Mouse (Mus musculus) limb, embryonic 10.5 days (tissue): ENCODE data around the gene Rnaseh2c. TPM values are rescaled to one million over a fixed set of nuclear protein-coding genes. Genes with fewer than 3 reads are reported as not detected.
A peak's percentile ranks its signal among the peaks of the same experiment; 100 is the strongest.

Experiments used
- DNase-seq: peaks from one replicate; pipeline ENCODE4 v3.0.0-alpha.2; 2017; ENCODE audit warnings: low spot score
- H3K27ac ChIP-seq: fragments of 300-500 bp; sonication (generic); 2 replicates; pipeline ENCODE4 v1.5.1; 2016; ENCODE audit warnings: mild to moderate bottlenecking
- H3K27me3 ChIP-seq: fragments of 300-500 bp; sonication (generic); 2 replicates; pipeline ENCODE4 v1.6.1; 2016; ENCODE audit warnings: low read depth, mild to moderate bottlenecking; ENCODE audit not compliant: poor library complexity, severe bottlenecking
- H3K36me3 ChIP-seq: fragments of 300-500 bp; sonication (generic); 2 replicates; pipeline ENCODE4 v1.6.1; 2016; ENCODE audit warnings: mild to moderate bottlenecking, moderate library complexity
- H3K4me1 ChIP-seq: fragments of 300-500 bp; sonication (generic); 2 replicates; pipeline ENCODE4 v1.6.1; 2016
- H3K4me3 ChIP-seq: fragments of 300-500 bp; sonication (generic); 2 replicates; pipeline ENCODE4 v1.5.1; 2016; ENCODE audit warnings: mild to moderate bottlenecking, moderate library complexity
- H3K9me3 ChIP-seq: fragments of 300-500 bp; sonication (generic); replicated peaks from 2 replicates; pipeline ENCODE4 v1.6.1; 2016; ENCODE audit warnings: mild to moderate bottlenecking
- WGBS: fragments of 180-500 bp; shearing (Covaris S2); methylation state at CpG from one replicate; pipeline ENCODE4 v1.1.7; 2016; 5-methylcytosine and 5-hydroxymethylcytosine counted together
- polyA plus RNA-seq: library from polyadenylated mRNA; unstranded; fragments of >200 nt; fragmentation: Nextera tagmentation; extraction: Ambion mirVana; gene quantifications from 2 replicates; pipeline ENCODE4 v1.2.1, GENCODE M21; 2016

Gene Rnaseh2c
- polyA plus RNA-seq, 1 experiment from 2014 or later: 197 TPM

DNA sequence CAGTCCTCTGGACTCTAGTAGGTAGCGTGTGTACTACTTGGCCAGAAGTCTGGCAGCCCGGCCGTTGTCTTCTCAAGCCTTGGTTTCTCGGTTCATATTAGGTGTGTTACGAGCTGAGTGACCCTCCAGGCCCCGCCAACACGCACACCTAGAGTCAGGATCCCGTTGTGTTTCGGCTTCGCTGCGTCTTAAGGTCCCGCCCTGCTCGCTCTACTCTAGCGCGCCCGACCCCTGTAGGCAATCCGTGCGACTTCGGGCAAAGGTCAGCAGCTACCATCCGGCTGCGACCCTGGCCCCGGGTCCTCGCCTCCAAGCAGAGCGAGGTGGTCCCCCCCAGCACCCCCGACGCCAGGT lies 34.5 kb upstream of the Rnaseh2c start:
- no peaks in the 10 kb centered on the region for H3K9me3 ChIP-seq
- WGBS: 2% methylated on average over 26 of the region's 26 CpGs
- peak overlapping the region; percentile 85 for H3K27ac ChIP-seq
- peak overlapping the region; percentile 84 for H3K4me3 ChIP-seq
- DNase-seq: no peak
- H3K36me3 ChIP-seq: no peaks in the 10 kb centered on the region
- H3K4me1 ChIP-seq: peaks cover 32% of the 10 kb centered on the region
- peaks cover 71% of the 10 kb centered on the region for H3K27me3 ChIP-seq

DNA sequence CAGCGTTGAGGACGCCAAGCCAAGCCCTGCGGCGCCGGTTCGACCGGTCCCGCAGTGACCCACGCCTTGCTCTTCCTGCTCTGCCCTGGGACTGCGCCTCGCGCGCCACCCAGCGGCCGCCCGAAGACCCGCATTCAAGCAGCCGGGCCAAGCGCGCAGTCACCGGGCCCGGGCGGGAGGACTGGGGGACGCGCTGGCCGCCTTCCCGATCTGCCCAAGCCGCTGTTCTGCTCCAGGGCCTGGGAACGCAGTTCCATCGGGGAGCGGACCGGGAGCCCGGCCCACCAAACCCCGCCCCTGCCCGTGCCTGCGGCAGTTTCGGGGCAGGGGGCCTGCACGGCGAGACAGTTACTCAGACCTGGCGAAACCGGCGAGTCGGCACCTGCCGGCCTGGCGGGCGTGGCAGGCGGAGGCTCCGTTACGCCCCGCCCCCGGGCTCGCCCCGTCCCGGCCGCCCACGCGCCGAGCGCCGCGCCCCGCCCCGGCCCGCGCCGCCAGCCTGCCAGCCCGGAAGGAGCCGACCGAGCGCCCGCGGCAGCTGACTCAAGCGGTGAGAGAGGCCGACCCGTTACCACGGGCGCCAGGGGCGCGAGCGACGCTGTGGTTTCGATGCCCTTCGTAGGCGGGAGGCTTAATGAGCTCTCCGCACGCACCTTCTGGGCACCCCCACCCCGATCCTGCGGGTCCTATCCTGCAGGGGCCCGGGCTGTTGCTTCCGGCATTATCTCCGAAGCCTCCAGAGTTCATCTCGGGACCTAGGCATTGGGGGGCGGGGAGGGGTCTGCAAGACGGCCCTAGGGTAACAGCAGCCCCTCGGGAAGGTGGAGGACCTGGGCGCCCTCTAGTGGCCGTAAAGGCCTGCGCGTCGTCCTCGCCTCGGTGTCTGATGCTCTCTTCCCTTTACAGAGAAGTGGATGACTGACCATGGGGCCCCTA lies 33.9 kb upstream of the Rnaseh2c start, which contains the start of gene Ap5b1:
Ap5b1 (plus strand) TSS at position 492 of the 936 bp plus-strand sequence.
- peak within 1 kb of the TSS; percentile 85 for H3K27ac ChIP-seq
- WGBS: 1% methylated on average over 100 of the region's 102 CpGs
- DNase-seq: peak; percentile 96
- no peaks in the 10 kb centered on the region for H3K36me3 ChIP-seq
- H3K4me1 ChIP-seq: peaks cover 32% of the 10 kb centered on the region
- H3K9me3 ChIP-seq: no peaks in the 10 kb centered on the region
- H3K27me3 ChIP-seq: peaks cover 65% of the 10 kb centered on the region
- peak within 1 kb of the TSS; percentile 84 for H3K4me3 ChIP-seq

DNA sequence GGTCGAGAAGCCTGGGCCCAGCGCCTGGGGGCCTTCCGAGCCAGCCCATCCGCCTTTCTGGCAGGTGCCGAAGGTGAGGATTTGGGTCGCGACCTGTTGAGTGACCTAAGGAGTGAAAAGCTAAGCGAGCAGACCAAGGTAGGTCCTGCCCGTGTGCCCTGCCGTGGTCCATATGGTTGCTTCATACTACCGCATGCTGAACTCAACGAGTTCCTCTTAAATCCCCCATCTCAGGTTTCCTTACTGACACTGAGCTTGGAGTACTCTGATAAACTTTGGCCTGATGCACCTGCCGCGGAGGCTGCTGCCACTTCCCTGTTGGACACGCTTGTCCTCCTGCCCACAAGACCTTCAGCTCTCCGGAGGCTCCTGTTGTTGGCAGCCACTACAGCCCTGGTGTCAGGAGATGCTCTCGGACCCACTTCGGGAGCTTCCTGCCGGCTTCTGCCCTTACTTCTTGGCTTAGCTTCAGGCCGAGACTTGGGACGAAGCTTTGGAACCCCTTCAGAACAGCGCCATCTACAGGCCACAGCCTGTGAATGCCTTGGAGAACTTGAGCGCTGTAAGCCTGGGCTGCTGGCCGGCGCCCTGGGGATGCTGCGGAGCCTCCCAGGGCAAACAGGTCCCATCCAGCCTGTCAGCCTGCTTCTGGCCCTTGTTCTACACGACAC lies 33.1 kb upstream of the Rnaseh2c start:
- Histone ChIP-seq H3K27me3 (peaks cover 57% of the 10 kb centered on the region), H3K9me3 (no peaks in the 10 kb centered on the region), H3K4me1 (peaks cover 32% of the 10 kb centered on the region), H3K27ac (peak overlapping the region; percentile 85), H3K4me3 (peak overlapping the region; percentile 84), H3K36me3 (no peaks in the 10 kb centered on the region)
- DNase-seq: peak; percentile 90
- WGBS: 9% methylated on average over 27 of the region's 27 CpGs

DNA sequence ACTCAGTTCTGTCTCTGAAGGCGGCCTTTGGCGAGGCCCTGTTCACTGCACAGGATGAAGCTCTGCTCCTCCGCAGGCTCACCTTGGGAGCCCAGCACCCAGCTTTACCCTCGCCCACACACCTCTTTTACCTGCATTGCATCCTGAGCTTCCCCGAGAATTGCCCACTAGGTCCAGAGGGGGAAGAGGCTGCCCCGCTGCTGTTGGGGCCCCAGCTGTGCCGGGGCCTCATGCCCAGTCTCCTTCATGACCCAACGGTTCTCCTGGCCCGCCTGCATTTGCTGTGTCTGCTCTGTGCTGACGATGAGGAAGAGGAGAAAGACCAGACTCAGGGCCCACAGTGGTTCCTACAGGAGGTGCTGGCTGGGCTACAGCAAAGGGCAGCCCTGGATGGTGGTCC lies 32.2 kb upstream of the Rnaseh2c start:
- WGBS: 87% methylated on average over 10 of the region's 10 CpGs
- Histone ChIP-seq H3K36me3 (no peaks in the 10 kb centered on the region), H3K4me1 (peaks cover 32% of the 10 kb centered on the region), H3K27me3 (peaks cover 47% of the 10 kb centered on the region), H3K9me3 (no peaks in the 10 kb centered on the region), H3K27ac (no peak overlapping the region), H3K4me3 (no peak overlapping the region)
- no peak for DNase-seq

DNA sequence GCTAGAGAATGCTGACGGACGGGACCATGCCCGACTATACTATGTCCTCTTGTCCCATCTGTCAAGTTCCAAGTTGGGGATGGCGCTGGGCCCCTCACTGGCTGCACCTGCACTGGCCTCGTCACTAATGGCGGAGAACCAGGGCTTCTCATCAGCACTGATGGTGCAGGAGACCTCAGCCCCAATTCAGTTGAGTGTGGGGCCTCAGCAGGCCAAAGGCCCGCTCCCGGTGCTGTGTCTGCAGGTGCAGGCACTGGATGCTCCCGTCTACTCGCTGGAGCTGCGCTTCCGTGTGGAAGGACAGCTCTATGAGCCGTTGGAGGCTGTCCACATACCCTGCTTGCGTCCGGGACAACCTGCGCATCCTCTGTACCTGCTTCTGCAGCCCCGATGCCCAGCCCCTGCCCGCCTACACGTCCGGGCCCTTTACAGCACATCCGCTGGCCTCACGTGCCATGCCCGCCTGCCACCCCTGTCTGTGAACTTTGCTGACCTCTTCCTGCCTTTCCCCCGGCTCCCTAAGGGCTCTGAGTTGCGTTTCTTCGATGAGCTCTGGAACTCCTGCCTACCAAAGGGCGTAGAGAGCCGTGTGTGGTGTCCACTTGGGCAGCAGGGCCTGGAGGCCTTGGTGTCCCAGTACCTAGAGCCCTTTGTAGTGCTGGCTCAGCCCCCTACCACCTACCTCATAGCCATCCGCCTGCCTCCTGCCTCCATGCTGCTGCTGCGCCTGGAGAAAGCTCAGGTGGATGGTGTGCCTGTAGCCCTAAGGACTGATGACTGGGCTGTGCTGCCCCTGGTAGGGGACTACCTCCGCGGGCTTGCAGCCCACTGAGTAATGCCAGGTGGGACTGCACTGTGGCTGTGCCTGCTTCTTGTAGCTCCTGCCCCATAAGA lies 31.1 kb upstream of the Rnaseh2c start:
- no peak for DNase-seq
- Histone ChIP-seq H3K27me3 (peaks cover 38% of the 10 kb centered on the region), H3K9me3 (no peaks in the 10 kb centered on the region), H3K27ac (no peak overlapping the region), H3K4me1 (peaks cover 32% of the 10 kb centered on the region), H3K4me3 (no peak overlapping the region), H3K36me3 (no peaks in the 10 kb centered on the region)
- 88% methylated on average over 32 of the region's 32 CpGs for WGBS

DNA sequence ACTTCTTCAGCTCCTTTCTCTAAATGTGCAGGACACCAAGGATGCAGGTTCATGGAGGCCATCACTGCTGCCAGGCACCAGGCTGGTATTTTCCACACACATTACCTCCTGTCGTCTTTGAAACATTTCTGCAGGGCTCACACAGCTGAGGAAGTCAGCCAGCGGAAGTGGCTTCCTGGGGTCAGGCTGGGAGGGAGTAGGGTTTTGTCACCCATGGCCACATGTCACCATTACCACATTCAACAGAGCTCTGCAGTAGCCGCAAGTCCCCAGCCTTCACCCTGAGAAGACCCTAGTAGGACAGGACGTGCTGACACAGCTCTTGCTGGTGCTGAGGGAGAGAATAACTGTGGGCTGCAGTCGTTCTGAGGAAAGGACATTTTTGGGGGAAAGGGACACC lies 29.8 kb upstream of the Rnaseh2c start:
- DNase-seq: no peak
- 82% methylated on average over 5 of the region's 5 CpGs for WGBS
- H3K36me3 ChIP-seq: no peaks in the 10 kb centered on the region

DNA sequence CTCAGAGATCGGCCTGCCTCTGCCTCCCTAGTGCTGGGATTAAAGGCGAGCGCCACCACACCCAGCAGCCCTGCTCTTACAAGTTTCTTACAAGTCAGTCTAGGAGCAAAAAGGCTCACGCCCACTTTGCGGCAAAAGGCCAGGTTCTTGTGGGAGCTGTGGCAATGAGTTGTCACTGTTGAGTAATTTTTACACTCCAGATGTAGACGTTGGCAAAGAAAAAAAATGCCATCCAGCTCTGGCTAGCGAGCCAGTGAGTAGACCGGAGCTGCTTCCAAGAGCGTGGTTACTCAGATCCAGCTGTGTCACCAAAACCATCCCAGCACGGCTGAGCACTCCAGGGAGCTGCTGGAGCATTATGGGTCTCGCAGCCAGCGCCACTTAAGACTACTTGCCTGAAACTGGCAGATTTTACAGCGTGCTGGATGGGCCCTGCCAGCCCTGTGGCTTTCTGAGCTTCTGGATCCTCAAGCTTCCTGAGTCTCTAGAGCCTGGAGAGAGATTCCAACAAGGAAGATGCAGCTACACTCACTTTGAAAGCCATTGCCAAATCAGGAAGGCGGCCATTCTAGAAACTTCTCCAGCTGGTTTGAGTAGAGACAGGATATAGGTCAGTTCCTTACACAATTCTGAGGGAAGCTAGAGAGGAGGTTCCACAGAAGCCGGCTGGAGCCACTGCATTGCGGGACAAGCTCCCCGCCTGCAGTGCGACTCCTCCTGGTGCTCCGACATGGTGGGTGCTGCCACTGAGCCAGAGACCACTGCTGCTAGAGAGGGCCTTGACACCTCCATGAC lies 29.1 kb upstream of the Rnaseh2c start:
- Histone ChIP-seq H3K27ac (no peak overlapping the region), H3K4me1 (peaks cover 17% of the 10 kb centered on the region), H3K9me3 (no peaks in the 10 kb centered on the region), H3K36me3 (no peaks in the 10 kb centered on the region), H3K27me3 (peaks cover 18% of the 10 kb centered on the region), H3K4me3 (no peak overlapping the region)
- no peak for DNase-seq
- WGBS: 86% methylated on average over 19 of the region's 19 CpGs

More for the DNA sequence above, 29.8 kb upstream of the Rnaseh2c start:
- Histone ChIP-seq H3K4me3 (no peak overlapping the region), H3K27ac (no peak overlapping the region), H3K9me3 (no peaks in the 10 kb centered on the region), H3K27me3 (peaks cover 25% of the 10 kb centered on the region), H3K4me1 (peaks cover 24% of the 10 kb centered on the region)

DNA sequence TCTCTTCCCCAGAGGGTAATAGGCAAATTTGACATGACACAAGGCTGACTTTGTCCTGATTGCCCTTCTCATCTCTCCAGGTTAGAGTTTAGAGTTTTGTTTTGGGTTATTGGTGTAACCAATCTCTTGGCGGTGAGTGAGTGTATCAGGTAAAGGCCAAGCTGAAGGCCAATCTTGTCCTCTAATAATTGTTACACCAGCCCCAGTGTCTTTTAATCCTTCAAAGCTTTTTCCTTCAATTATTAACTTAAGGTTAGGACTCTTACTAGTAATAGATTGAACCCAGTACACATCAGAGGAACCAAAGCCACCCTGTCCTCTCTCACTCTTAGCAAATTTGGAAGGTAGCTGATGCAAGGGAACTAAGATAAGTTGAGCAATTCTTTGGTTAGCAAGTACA lies 26.3 kb upstream of the Rnaseh2c start:
- no peak overlapping the region for H3K27ac ChIP-seq
- H3K9me3 ChIP-seq: no peaks in the 10 kb centered on the region
- no peak overlapping the region for H3K4me3 ChIP-seq
- WGBS: 96% methylated on average over 1 of the region's 1 CpGs
- no peak for DNase-seq
- H3K4me1 ChIP-seq: no peaks in the 10 kb centered on the region
- 0 out of 2 replicates have a peak, but pooled peaks cover 2% of the 10 kb centered on the region for H3K27me3 ChIP-seq
- no peaks in the 10 kb centered on the region for H3K36me3 ChIP-seq

DNA sequence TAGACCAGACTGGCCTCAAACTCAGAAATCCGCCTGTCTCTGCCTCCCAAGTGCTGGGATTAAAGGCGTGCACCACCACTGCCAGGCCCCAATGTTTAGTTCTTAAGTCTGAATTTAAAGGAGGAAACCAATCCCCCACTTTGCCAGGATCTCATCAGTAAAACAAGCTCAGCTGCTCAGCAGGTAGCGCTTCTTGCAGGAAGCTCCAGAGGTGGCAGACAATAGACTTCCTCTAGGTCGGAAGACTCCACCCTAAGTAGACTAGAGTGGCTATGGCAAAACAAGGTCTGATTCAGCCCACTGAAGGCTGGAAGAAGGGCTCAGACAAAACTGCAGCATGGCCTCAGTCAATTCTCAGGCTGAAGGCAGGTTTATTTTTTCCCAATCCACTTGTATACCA lies 21.7 kb upstream of the Rnaseh2c start:
- Histone ChIP-seq H3K4me3 (no peak overlapping the region), H3K4me1 (no peaks in the 10 kb centered on the region), H3K27me3 (no peaks in the 10 kb centered on the region), H3K27ac (no peak overlapping the region), H3K9me3 (no peaks in the 10 kb centered on the region), H3K36me3 (no peaks in the 10 kb centered on the region)
- no peak for DNase-seq
- WGBS: 77% methylated on average over 4 of the region's 4 CpGs

DNA sequence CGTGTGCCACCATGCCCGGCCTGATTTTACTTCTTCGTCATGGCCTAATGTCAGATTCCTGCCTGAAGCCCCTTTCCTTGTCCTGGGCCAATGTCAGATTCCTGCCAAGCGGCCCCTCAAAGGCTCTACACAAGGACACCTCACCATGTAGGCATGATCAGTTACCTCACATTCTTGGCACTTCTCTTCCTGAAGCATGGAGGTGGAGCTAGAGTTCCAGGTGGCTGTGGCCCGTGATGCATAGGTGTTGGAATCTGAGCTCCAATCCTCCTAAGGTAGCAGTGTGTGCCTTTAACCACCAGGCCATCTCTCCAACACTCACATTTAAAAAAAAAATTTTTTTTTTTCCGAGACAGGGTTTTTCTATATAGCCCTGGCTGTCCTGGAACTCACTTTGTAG lies 20.9 kb upstream of the Rnaseh2c start:
- DNase-seq: no peak
- H3K9me3 ChIP-seq: no peaks in the 10 kb centered on the region
- no peaks in the 10 kb centered on the region for H3K4me1 ChIP-seq
- no peak overlapping the region for H3K4me3 ChIP-seq
- no peaks in the 10 kb centered on the region for H3K36me3 ChIP-seq
- no peak overlapping the region for H3K27ac ChIP-seq
- WGBS: 90% methylated on average over 6 of the region's 6 CpGs
- H3K27me3 ChIP-seq: no peaks in the 10 kb centered on the region

DNA sequence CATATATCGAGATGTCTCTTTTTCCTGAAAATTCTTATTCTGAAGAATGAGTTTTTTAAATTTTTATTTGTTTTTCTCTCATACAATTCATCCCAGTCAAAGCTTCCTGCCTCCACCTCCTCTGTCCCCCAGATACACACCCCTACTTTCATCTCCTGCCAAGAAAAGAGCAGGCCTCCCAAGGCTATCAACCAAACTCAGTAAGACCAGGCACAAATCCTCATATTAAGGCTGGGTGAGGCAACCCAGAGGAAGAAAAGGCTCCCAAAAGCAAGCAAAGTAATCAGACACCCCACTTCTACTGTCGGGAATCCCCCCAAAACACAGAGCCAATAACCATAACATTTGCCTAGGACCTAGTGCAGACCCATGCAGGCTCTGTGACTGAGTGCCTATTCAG lies 19.7 kb upstream of the Rnaseh2c start:
- WGBS: 84% methylated on average over 2 of the region's 2 CpGs
- no peaks in the 10 kb centered on the region for H3K4me1 ChIP-seq
- H3K27ac ChIP-seq: no peak overlapping the region
- H3K36me3 ChIP-seq: no peaks in the 10 kb centered on the region
- no peaks in the 10 kb centered on the region for H3K9me3 ChIP-seq
- no peak for DNase-seq
- no peaks in the 10 kb centered on the region for H3K27me3 ChIP-seq
- H3K4me3 ChIP-seq: no peak overlapping the region

DNA sequence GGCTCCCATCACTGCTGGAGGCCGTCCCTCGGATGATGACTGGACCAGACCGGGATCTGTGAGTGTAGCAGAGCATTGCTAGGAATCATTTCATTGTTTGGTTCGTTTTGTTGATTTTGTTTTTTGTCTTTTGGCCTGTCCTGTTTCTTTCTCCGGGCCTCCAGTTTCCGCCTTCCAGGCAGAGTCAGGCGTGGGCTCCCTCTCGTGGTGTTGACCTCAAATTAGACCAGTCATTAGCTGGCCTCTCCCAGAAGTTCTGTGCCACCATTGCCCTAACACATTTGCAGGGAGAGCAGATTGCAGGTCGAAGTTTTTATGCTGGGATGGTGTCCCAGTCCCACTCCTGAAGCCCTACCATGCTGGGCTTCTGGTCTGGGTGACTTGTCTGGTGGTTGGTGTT lies 12.5 kb upstream of the Rnaseh2c start:
- Histone ChIP-seq H3K27ac (no peak overlapping the region), H3K4me3 (no peak overlapping the region), H3K4me1 (no peaks in the 10 kb centered on the region), H3K36me3 (no peaks in the 10 kb centered on the region), H3K27me3 (no peaks in the 10 kb centered on the region), H3K9me3 (no peaks in the 10 kb centered on the region)
- DNase-seq: no peak
- 79% methylated on average over 9 of the region's 9 CpGs for WGBS
